Mouse (Mus musculus) heart, embryonic 16.5 days (tissue): ENCODE measurements around the gene Wtap. TPM values are rescaled to one million over a fixed set of nuclear protein-coding genes. Genes with fewer than 3 reads are reported as not detected.
"Not testable (repeated sequence)": the region's sequence is repeated elsewhere in the genome, so short reads cannot be mapped to it uniquely, and the experiment has no call there.

Source experiments
- ATAC-seq: fragments of 200-750 bp; cut with Nextera tagmentation; replicated peaks from 2 replicates; pipeline ENCODE4 v1.8.0; 2017; ENCODE audit warnings: moderate number of reproducible peaks; ENCODE audit not compliant: insufficient read depth, low FRiP score; ENCODE audit errors: extremely low read depth
- H3K27ac ChIP-seq: fragments of 300-500 bp; sonication (generic); 2 replicates; pipeline ENCODE4 v1.5.1; 2014; ENCODE audit warnings: mild to moderate bottlenecking, low read length, control low read depth, moderate library complexity
- H3K27me3 ChIP-seq: fragments of 300-500 bp; sonication (generic); 2 replicates; pipeline ENCODE4 v1.6.1; 2014; ENCODE audit warnings: low read length, mixed read lengths; ENCODE audit not compliant: control insufficient read depth, insufficient read depth
- H3K36me3 ChIP-seq: fragments of 300-500 bp; sonication (generic); 2 replicates; pipeline ENCODE4 v1.6.1; 2014; ENCODE audit not compliant: control insufficient read depth, insufficient read depth
- H3K4me1 ChIP-seq: fragments of 300-500 bp; sonication (generic); 2 replicates; pipeline ENCODE4 v1.6.1; 2014; ENCODE audit warnings: low read length, mixed read lengths; ENCODE audit not compliant: control insufficient read depth, insufficient read depth
- H3K4me2 ChIP-seq: fragments of 300-500 bp; sonication (generic); 2 replicates; pipeline ENCODE4 v1.6.1; 2014; ENCODE audit warnings: low read depth, mild to moderate bottlenecking, control low read depth, low read length
- H3K4me3 ChIP-seq: fragments of 300-500 bp; sonication (generic); 2 replicates; pipeline ENCODE4 v1.5.1; 2014; ENCODE audit warnings: mild to moderate bottlenecking, control low read depth, low read length
- H3K9ac ChIP-seq: fragments of 300-500 bp; sonication (generic); 2 replicates; pipeline ENCODE4 v1.6.1; 2014; ENCODE audit warnings: low read length, control low read depth
- H3K9me3 ChIP-seq: fragments of 300-500 bp; sonication (generic); replicated peaks from 2 replicates; pipeline ENCODE4 v1.6.1; 2016; ENCODE audit warnings: low read length; ENCODE audit not compliant: control insufficient read depth
- WGBS: fragments of 180-500 bp; shearing (Covaris S2); extraction: QIAGEN DNeasy Blood & Tissue Kit; methylation state at CpG from one replicate; pipeline ENCODE4 v1.1.7; 2014; 5-methylcytosine and 5-hydroxymethylcytosine counted together
- polyA plus RNA-seq: library from polyadenylated mRNA; unstranded; fragments of >200 nt; fragmentation: Nextera tagmentation; extraction: Ambion mirVana; gene quantifications from 2 replicates; pipeline ENCODE4 v1.2.1, GENCODE M21; 2015

Wtap gene
- polyA plus RNA-seq, 1 experiment from 2014 or later: 75.8 TPM

DNA sequence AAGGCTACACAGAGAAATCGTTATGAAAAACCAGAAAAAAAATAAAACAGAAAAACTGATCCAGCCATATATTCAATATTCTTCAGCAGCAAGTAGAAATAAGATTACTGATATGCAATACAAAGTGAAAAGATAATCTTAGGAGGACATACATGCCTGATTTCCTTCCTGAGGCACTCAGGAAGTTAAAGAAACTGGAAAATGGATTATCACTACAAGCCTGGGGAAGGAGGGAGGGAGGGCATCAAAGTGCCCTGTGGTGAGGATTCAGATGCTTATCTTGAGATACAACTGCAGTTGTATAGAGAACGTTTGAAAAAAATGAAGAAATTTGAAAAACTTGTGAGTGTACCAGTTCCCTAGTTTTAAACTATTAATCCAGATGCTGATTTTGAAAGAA lies 10.0 kb downstream of the Wtap start:
- no peaks in the 10 kb centered on the region for H3K9me3 ChIP-seq
- no peak overlapping the region for H3K4me2 ChIP-seq
- H3K9ac ChIP-seq: no peak overlapping the region
- WGBS: 62% methylated on average over 2 of the region's 2 CpGs
- H3K27me3 ChIP-seq: no peaks in the 10 kb centered on the region
- no peak overlapping the region for H3K4me3 ChIP-seq
- no peak overlapping the region for H3K27ac ChIP-seq
- peaks cover 45% of the 10 kb centered on the region for H3K36me3 ChIP-seq
- ATAC-seq: no peak
- peaks cover 5% of the 10 kb centered on the region for H3K4me1 ChIP-seq

DNA sequence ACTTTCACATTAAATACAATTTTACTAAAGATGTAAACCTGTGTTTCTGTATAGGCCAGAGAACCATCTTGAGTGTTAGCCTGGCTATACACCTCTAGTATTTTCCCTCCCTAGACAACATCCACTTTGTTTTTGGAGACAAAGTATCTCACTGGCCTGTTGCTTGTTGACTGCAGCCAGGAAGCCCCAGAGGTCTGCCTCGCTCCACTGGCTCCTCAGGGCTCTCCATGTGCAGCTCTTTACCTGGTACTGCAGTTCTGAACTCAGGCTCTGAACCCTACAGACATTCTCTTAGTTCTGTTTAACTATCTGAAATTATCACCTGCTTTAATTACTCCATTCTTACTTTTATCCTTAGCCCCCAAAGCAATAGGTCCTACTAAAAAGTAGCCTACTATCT lies 15.4 kb downstream of the Wtap start:
- Histone ChIP-seq H3K9me3 (no peaks in the 10 kb centered on the region), H3K9ac (no peak overlapping the region), H3K4me2 (no peak overlapping the region), H3K27me3 (no peaks in the 10 kb centered on the region), H3K4me3 (no peak overlapping the region), H3K4me1 (no peaks in the 10 kb centered on the region), H3K36me3 (peaks cover 54% of the 10 kb centered on the region), H3K27ac (no peak overlapping the region)
- 95% methylated on average over 1 of the region's 1 CpGs for WGBS
- no peak for ATAC-seq

DNA sequence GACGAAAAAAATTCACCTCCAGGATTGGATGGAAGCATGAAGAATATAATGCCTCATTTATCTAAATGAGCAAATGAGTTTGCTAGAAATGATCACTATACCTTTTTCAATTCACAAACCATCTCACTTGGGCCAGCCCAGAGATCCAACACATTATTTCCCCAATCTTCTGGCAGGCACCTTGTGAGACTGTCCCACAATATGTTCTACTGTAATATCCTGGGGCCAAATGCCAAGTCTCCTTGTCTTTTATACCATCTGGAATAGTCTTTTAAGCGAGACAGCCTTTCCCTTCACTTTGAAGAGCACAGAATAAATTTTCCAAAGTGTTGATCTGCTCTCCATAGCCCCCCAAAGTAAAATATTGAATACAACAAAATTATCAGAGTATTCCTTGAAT lies 20.1 kb downstream of the Wtap start:
- H3K27ac ChIP-seq: no peak overlapping the region
- no peak overlapping the region for H3K4me2 ChIP-seq
- H3K4me1 ChIP-seq: no peaks in the 10 kb centered on the region
- WGBS: 85% methylated on average over 2 of the region's 2 CpGs
- no peak overlapping the region for H3K9ac ChIP-seq
- H3K36me3 ChIP-seq: peaks cover 30% of the 10 kb centered on the region
- no peaks in the 10 kb centered on the region for H3K9me3 ChIP-seq
- no peak overlapping the region for H3K4me3 ChIP-seq
- ATAC-seq: no peak
- no peaks in the 10 kb centered on the region for H3K27me3 ChIP-seq

DNA sequence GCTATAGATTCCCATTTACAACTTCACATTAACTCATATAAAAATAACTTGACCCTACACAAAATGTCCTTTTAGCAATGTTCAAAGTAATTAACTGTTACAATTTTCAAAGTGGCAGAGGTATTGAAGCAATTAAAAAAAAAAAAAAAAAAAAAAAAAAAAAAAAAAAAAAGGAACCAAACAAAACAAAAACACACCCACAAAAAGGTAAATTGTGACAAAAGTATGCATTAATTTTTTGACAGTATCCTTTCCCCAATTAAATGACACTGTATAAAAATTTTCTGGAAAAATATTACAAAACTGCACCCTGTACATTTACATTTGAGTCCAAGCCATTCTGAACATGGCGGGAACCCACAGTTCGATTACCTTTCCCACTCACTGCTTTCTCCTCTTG lies 26.8 kb downstream of the Wtap start:
- Histone ChIP-seq H3K9ac (no peak overlapping the region), H3K9me3 (no peaks in the 10 kb centered on the region), H3K4me1 (no peaks in the 10 kb centered on the region), H3K27ac (no peak overlapping the region), H3K4me3 (no peak overlapping the region), H3K27me3 (no peaks in the 10 kb centered on the region), H3K36me3 (peaks cover 19% of the 10 kb centered on the region), H3K4me2 (no peak overlapping the region)
- WGBS: 91% methylated on average over 2 of the region's 2 CpGs
- no peak for ATAC-seq

DNA sequence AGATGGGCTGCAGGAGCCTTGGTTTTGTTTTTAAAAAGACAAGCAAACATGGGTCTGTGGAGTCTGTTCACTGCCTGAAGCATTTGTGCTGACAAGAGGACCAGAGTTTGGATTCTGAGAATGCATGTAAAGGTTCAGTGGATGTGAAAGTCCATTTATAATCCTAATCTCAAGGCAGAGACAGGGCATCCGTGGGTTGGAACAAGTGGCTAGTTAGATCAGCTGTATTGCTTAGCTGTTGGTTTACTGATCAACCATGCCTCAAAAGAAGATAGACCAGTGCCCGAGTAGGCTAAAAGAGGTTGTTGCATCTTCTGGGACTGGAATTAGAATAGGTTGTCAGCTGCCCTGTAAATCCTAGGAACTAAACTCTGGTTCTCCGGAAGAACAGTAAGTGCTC lies 30.5 kb downstream of the Wtap start:
- ATAC-seq: no peak
- H3K9me3 ChIP-seq: no peaks in the 10 kb centered on the region
- WGBS: 70% methylated on average over 3 of the region's 3 CpGs

DNA sequence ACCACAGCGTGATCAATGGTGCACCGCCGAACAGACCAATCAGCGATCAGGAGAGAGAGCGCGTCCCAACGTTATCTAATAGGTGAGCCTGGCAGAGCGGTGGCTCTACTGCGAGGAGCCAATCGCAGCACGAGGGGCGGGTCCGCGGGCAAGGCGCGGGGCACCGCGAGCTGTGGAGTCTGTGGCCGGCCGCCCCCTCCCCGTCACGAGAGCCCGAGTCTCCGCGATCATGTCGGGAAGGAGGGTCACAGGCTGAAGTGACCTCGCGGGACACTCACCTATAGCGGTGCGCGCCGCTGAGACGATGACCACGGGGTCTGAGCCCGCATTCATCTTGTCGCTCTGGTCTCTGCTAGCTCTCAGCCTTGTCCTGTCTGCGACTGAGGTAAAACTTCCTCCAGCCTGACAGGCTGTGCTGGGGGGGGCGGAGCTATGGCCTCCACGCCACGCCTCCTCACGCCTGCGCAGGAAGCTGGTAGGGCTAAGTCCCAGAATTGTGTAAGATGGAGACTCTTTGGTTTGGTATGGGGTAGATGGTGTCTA lies 33.6 kb downstream of the Wtap start, which contains the start of gene Acat2:
TSS of gene Acat2 (minus strand) at position 417 of the 543 bp plus-strand sequence.
- ATAC-seq: peak; percentile 98
- H3K4me3 ChIP-seq: peak within 1 kb of the TSS; percentile 83
- under 1% methylated on average over 41 of the region's 42 CpGs for WGBS
- H3K36me3 ChIP-seq: no peaks in the 10 kb centered on the region
- H3K4me2 ChIP-seq: peak within 1 kb of the TSS; percentile 91
- no peaks in the 10 kb centered on the region for H3K27me3 ChIP-seq
- peak within 1 kb of the TSS; percentile 78 for H3K9ac ChIP-seq
- peaks cover 6% of the 10 kb centered on the region for H3K4me1 ChIP-seq
- H3K9me3 ChIP-seq: no peaks in the 10 kb centered on the region
- H3K27ac ChIP-seq: peak within 1 kb of the TSS; percentile 83

More for the DNA sequence above, 30.5 kb downstream of the Wtap start:
- no peak overlapping the region for H3K4me2 ChIP-seq
- no peak overlapping the region for H3K9ac ChIP-seq
- peaks cover 6% of the 10 kb centered on the region for H3K4me1 ChIP-seq
- H3K36me3 ChIP-seq: peaks cover 9% of the 10 kb centered on the region; the same call in 1 of the 2 replicates
- H3K4me3 ChIP-seq: no peak overlapping the region
- no peak overlapping the region for H3K27ac ChIP-seq
- H3K27me3 ChIP-seq: no peaks in the 10 kb centered on the region

DNA sequence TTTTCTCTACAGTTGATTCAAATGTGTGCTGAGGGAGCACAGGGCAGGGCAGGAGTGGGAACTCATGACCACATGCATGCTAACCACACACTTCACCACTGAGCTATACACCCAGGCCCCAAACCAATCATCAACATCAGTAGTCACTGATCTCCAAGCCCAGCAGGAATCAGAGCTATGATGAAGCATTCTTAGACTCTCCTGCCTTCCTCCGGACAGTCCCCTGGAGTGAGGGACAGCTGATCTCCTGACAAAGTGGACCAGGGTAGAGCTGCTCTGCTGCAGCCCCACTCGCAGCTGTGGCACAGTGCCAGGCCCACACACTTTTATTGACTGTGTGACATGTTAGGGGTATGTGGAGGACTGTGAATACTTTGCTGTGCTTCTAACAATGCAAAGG lies 34.6 kb downstream of the Wtap start:
- H3K27ac ChIP-seq, H3K4me1 ChIP-seq, H3K4me3 ChIP-seq, ATAC-seq, H3K36me3 ChIP-seq, H3K27me3 ChIP-seq, H3K4me2 ChIP-seq, H3K9me3 ChIP-seq, H3K9ac ChIP-seq: not testable (repeated sequence)
- WGBS: 27% methylated on average over 1 of the region's 2 CpGs

DNA sequence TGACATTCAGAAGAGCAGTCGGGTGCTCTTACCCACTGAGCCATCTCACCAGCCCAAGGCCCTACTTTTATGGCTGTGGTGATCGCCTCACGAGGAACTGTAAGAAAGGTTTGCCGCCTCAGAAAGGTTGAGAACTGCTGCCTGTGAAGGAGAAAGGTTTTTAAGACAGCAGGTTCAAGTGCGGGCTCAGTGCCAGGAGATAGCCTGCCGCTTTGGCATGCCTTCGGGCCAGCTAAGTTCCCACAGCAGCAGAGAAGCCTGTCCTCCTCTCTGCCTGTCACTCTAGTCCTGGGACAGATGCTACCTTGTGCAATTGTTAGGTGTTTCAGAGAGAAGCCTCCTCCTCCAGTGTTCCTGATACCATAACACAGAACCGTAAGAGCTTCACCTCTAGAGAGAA lies 37.3 kb downstream of the Wtap start:
- Histone ChIP-seq H3K36me3 (peaks cover 3% of the 10 kb centered on the region; the same call in 1 of the 2 replicates), H3K4me1 (peaks cover 6% of the 10 kb centered on the region), H3K9me3 (no peaks in the 10 kb centered on the region), H3K27me3 (no peaks in the 10 kb centered on the region), H3K4me3 (no peak overlapping the region), H3K27ac (no peak overlapping the region), H3K9ac (no peak overlapping the region), H3K4me2 (no peak overlapping the region)
- ATAC-seq: no peak
- 85% methylated on average over 8 of the region's 8 CpGs for WGBS

DNA sequence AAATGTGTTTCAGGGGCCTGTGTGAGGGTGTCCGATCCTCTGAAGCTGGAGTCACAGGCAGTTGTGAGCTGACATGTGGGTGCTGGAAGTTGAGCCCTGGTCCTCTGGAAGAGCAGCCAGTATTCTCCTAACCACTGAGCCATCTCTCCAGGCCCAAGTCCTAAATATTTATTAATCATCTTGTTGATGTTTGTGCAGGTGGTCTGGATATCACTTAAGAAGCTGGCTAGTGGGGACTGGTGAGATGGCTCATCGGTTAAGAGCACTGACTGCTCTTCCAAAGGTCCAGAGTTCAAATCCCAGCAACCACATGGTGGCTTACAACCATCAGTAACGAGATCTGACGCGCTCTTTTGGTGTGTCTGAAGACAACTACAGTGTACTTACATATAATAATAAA lies 44.3 kb downstream of the Wtap start:
- ATAC-seq: no peak
- H3K9me3 ChIP-seq: no peaks in the 10 kb centered on the region
- H3K9ac ChIP-seq: no peak overlapping the region
- H3K27ac ChIP-seq: no peak overlapping the region
- WGBS: 93% methylated on average over 5 of the region's 5 CpGs
- H3K27me3 ChIP-seq: no peaks in the 10 kb centered on the region
- H3K4me3 ChIP-seq: no peak overlapping the region
- H3K4me1 ChIP-seq: no peaks in the 10 kb centered on the region
- H3K36me3 ChIP-seq: peaks cover 15% of the 10 kb centered on the region
- no peak overlapping the region for H3K4me2 ChIP-seq
